8 mouse cellular contexts compared by ENCODE assay signal in the genomic region with DNA sequence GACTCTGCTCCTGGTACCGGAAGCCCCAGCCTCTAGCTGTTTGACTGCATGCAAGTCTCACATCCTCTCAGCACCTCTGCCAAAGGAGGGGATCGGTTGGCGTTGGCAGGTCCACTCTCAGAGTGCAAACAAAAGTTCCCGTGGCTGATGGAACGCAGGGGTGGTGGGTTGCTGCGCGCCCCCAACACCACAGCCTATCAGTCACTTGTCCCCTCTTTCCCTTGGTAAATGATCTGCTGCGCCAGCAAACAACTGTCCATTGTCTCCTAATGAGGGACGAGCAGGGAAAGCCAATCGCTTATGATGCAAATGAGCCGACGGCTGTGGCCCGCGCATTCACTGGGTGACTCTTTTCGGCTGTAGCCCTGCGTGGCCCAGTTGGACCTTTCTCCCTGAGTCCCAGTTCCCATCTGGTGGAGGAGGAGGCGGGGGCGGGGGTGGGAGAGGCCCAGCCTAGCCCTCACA. TPM values are rescaled to one million over a fixed set of nuclear protein-coding genes. Genes with fewer than 3 reads are reported as not detected.
DNase-seq lines count a peak whose midpoint lies in the region; ATAC-seq and TF ChIP-seq lines count a peak whose summit lies in the region.

No protein-coding gene starts in this region.

- H3K27ac ChIP-seq in kidney, embryonic 14.5 days (ENCODE audit: low read depth, low read length), result no peak overlapping the region
- peak overlapping the region; percentile 74 for H3K27ac ChIP-seq in hindbrain, embryonic 15.5 days (replicated peaks)
- peak overlapping the region; percentile 93 for H3K27ac ChIP-seq in midbrain, embryonic 14.5 days (replicated peaks; ENCODE audit: low read depth, low read length)
- no peak overlapping the region for H3K27ac ChIP-seq in thymus, adult 2 months (ENCODE audit: control insufficient read depth, insufficient read depth, low read length)

- peak overlapping the region; percentile 27 for H3K4me2 ChIP-seq in kidney, embryonic 14.5 days (replicated peaks; ENCODE audit: low read depth, low read length)
- peak overlapping the region; percentile 47 for H3K4me2 ChIP-seq in hindbrain, embryonic 15.5 days
- peak overlapping the region; percentile 39 for H3K4me2 ChIP-seq in midbrain, embryonic 14.5 days (ENCODE audit: low read length)

- peak overlapping the region; percentile 11; the same call in 1 of the 2 replicates for H3K4me3 ChIP-seq in kidney, embryonic 14.5 days (ENCODE audit: low read length)
- peak overlapping the region; percentile 11; the same call in 1 of the 2 replicates for H3K4me3 ChIP-seq in hindbrain, embryonic 15.5 days
- H3K4me3 ChIP-seq in midbrain, embryonic 14.5 days (replicated peaks; ENCODE audit: low read depth, low read length), result 0 out of 2 replicates have a peak overlapping the region, but pooled peaks have one; percentile 2
- no peak overlapping the region for H3K4me3 ChIP-seq in thymus, adult 2 months (ENCODE audit: control insufficient read depth, insufficient read depth, low read length)

- H3K9me3 ChIP-seq in kidney, embryonic 14.5 days (ENCODE audit: control insufficient read depth, low read length), result no peaks in the 10 kb centered on the region
- H3K9me3 ChIP-seq in hindbrain, embryonic 15.5 days, result no peaks in the 10 kb centered on the region
- no peaks in the 10 kb centered on the region for H3K9me3 ChIP-seq in midbrain, embryonic 14.5 days (ENCODE audit: control insufficient read depth, low read length)

- DNase-seq in kidney, adult 18-20 months, result no peak
- DNase-seq in brain, embryonic 14.5 days (ENCODE audit: low read depth), result peak; percentile 83
- peak; percentile 72 for DNase-seq in midbrain, embryonic 14.5 days
- DNase-seq in thymus, adult 2 months, result no peak
- DNase-seq in gastrocnemius, adult 8-10 months (ENCODE audit: low spot score in 2 of 2), result no peak
- no peak for DNase-seq in spleen, postnatal 4 days (ENCODE audit: low spot score in 2 of 2)

- H3K9ac ChIP-seq in kidney, embryonic 14.5 days (ENCODE audit: low read depth, low read length), result peak overlapping the region; percentile 38; the same call in 1 of the 2 replicates
- H3K9ac ChIP-seq in hindbrain, embryonic 15.5 days, result no peak overlapping the region
- H3K9ac ChIP-seq in midbrain, embryonic 14.5 days (replicated peaks; ENCODE audit: low read length), result peak overlapping the region; percentile 27

- peaks cover 5% of the 10 kb centered on the region; the same call in 1 of the 2 replicates for H3K4me1 ChIP-seq in kidney, embryonic 14.5 days (ENCODE audit: control insufficient read depth, insufficient read depth, low read length)
- peaks cover 23% of the 10 kb centered on the region for H3K4me1 ChIP-seq in hindbrain, embryonic 15.5 days (replicated peaks)
- H3K4me1 ChIP-seq in midbrain, embryonic 14.5 days (ENCODE audit: control insufficient read depth, insufficient read depth, low read length), result peaks cover 23% of the 10 kb centered on the region
- H3K4me1 ChIP-seq in thymus, adult 2 months (replicated peaks; ENCODE audit: control insufficient read depth, insufficient read depth, low read length), result no peaks in the 10 kb centered on the region

- TF ChIP-seq CTCF in brain, embryonic 14.5 days (IDR thresholded peaks at IDR 0.05; ENCODE audit: borderline replicate concordance, extremely low read depth, insufficient read depth, insufficient read length), result no peak
- TF ChIP-seq CTCF in thymus, adult 2 months (IDR thresholded peaks at IDR 0.05; ENCODE audit: borderline replicate concordance, control insufficient read depth, extremely low read depth, insufficient read depth, low read length, poor library complexity), result no peak

- no peaks in the 10 kb centered on the region for H3K27me3 ChIP-seq in kidney, embryonic 14.5 days (ENCODE audit: control insufficient read depth, insufficient read depth, low read length)
- no peaks in the 10 kb centered on the region for H3K27me3 ChIP-seq in hindbrain, embryonic 15.5 days
- H3K27me3 ChIP-seq in midbrain, embryonic 14.5 days (ENCODE audit: control insufficient read depth, insufficient read depth, low read length), result no peaks in the 10 kb centered on the region
- no peaks in the 10 kb centered on the region for H3K27me3 ChIP-seq in thymus, adult 2 months (ENCODE audit: control insufficient read depth, insufficient read depth, low read length)

- ATAC-seq in kidney, embryonic 14.5 days (ENCODE audit: low FRiP score, low TSS enrichment), result 0 out of 2 replicates have a peak, but pooled peaks have one; percentile 39
- peak; percentile 50 for ATAC-seq in hindbrain, embryonic 15.5 days (ENCODE audit: low FRiP score, low read depth)
- peak; percentile 32; the same call in 1 of the 2 replicates for ATAC-seq in midbrain, embryonic 14.5 days (ENCODE audit: low FRiP score, low TSS enrichment)

- no peaks in the 10 kb centered on the region for H3K36me3 ChIP-seq in kidney, embryonic 14.5 days (ENCODE audit: control insufficient read depth, insufficient read depth, low read length)
- no peaks in the 10 kb centered on the region for H3K36me3 ChIP-seq in hindbrain, embryonic 15.5 days
- no peaks in the 10 kb centered on the region for H3K36me3 ChIP-seq in midbrain, embryonic 14.5 days (ENCODE audit: control insufficient read depth, insufficient read depth, low read length)
- no peaks in the 10 kb centered on the region for H3K36me3 ChIP-seq in thymus, adult 2 months (ENCODE audit: control insufficient read depth, insufficient read depth, low read length)

- WGBS in kidney, embryonic 14.5 days, result 5% methylated on average over 18 of the region's 18 CpGs
- 5% methylated on average over 18 of the region's 18 CpGs for WGBS in hindbrain, embryonic 15.5 days
- WGBS in midbrain, embryonic 14.5 days, result 3% methylated on average over 18 of the region's 18 CpGs
- WGBS in thymus, adult 2 months, result 59% methylated on average over 18 of the region's 18 CpGs

- TF ChIP-seq POLR2A in brain, embryonic 14.5 days (IDR thresholded peaks at IDR 0.05; ENCODE audit: borderline replicate concordance, extremely low read depth, insufficient read depth, insufficient read length, poor library complexity, severe bottlenecking), result no peak
- TF ChIP-seq POLR2A in thymus, adult 2 months (IDR thresholded peaks at IDR 0.05; ENCODE audit: control insufficient read depth, extremely low read depth, insufficient read depth, low read length, poor library complexity), result no peak

RNA-seq across cellular contexts. Expression of gene Vat1, which starts 13.2 kb away (rescaled TPM):
- 25.0 and 28.4 TPM in 2 replicates for polyA plus RNA-seq in kidney, embryonic 14.5 days (2014; fragmentation: Nextera tagmentation; extraction: Ambion mirVana)
- 169 and 204 TPM in 2 replicates for polyA plus RNA-seq in brain, embryonic 14.5 days (2012; rRNA removed)
- polyA plus RNA-seq in hindbrain, embryonic 15.5 days (2015; fragmentation: Nextera tagmentation; extraction: Ambion mirVana), result 123 and 135 TPM in 2 replicates
- 99.9 and 129 TPM in 2 replicates for polyA plus RNA-seq in midbrain, embryonic 14.5 days (2014; fragmentation: Nextera tagmentation; extraction: Ambion mirVana)
- 67.9 and 73.6 TPM in 2 replicates for polyA plus RNA-seq in thymus, adult 2 months (2012; rRNA removed)
- total RNA-seq in gastrocnemius, adult 8-10 months (2022), result 10 to 100 TPM in 2 of 4 experiments, 1 to 10 TPM in 2; 7.9 to 14.0 (median 9.8) TPM

RNA-seq across cellular contexts. Expression of gene Rnd2, which starts 14.4 kb away (rescaled TPM):
- 7.0 and 10.8 TPM in 2 replicates for polyA plus RNA-seq in kidney, embryonic 14.5 days (2014; fragmentation: Nextera tagmentation; extraction: Ambion mirVana)
- 139 and 205 TPM in 2 replicates for polyA plus RNA-seq in brain, embryonic 14.5 days (2012; rRNA removed)
- polyA plus RNA-seq in hindbrain, embryonic 15.5 days (2015; fragmentation: Nextera tagmentation; extraction: Ambion mirVana), result 85.3 and 86.0 TPM in 2 replicates
- polyA plus RNA-seq in midbrain, embryonic 14.5 days (2014; fragmentation: Nextera tagmentation; extraction: Ambion mirVana), result 58.6 and 72.6 TPM in 2 replicates
- 3.5 and 4.3 TPM in 2 replicates for polyA plus RNA-seq in thymus, adult 2 months (2012; rRNA removed)
- 1 to 10 TPM; 2.4 to 3.9 (median 3.5) TPM for total RNA-seq in gastrocnemius, adult 8-10 months (2022)

RNA-seq across cellular contexts. Expression of gene Ifi35, which starts 31.0 kb away (rescaled TPM):
- polyA plus RNA-seq in kidney, embryonic 14.5 days (2014; fragmentation: Nextera tagmentation; extraction: Ambion mirVana), result 9.6 and 10.4 TPM in 2 replicates
- 2.6 and 3.2 TPM in 2 replicates for polyA plus RNA-seq in brain, embryonic 14.5 days (2012; rRNA removed)
- polyA plus RNA-seq in hindbrain, embryonic 15.5 days (2015; fragmentation: Nextera tagmentation; extraction: Ambion mirVana), result 4.3 and 5.2 TPM in 2 replicates
- polyA plus RNA-seq in midbrain, embryonic 14.5 days (2014; fragmentation: Nextera tagmentation; extraction: Ambion mirVana), result 1.5 and 5.9 TPM in 2 replicates
- polyA plus RNA-seq in thymus, adult 2 months (2012; rRNA removed), result 63.6 and 83.6 TPM in 2 replicates
- 1 to 10 TPM; 7.4 to 9.7 (median 8.7) TPM for total RNA-seq in gastrocnemius, adult 8-10 months (2022)

RNA-seq across cellular contexts. Expression of gene Rpl27, which starts 37.1 kb away (rescaled TPM):
- polyA plus RNA-seq in kidney, embryonic 14.5 days (2014; fragmentation: Nextera tagmentation; extraction: Ambion mirVana), result 430 and 578 TPM in 2 replicates
- polyA plus RNA-seq in brain, embryonic 14.5 days (2012; rRNA removed), result 836 and 1,059 TPM in 2 replicates
- polyA plus RNA-seq in hindbrain, embryonic 15.5 days (2015; fragmentation: Nextera tagmentation; extraction: Ambion mirVana), result 228 and 230 TPM in 2 replicates
- 301 and 329 TPM in 2 replicates for polyA plus RNA-seq in midbrain, embryonic 14.5 days (2014; fragmentation: Nextera tagmentation; extraction: Ambion mirVana)
- 666 and 730 TPM in 2 replicates for polyA plus RNA-seq in thymus, adult 2 months (2012; rRNA removed)
- 10 to 100 TPM; 20.8 to 47.8 (median 31.7) TPM for total RNA-seq in gastrocnemius, adult 8-10 months (2022)

RNA-seq across cellular contexts. Expression of gene Ptges3l, which starts 54.1 kb away (rescaled TPM):
- 8.9 and 10.3 TPM in 2 replicates for polyA plus RNA-seq in kidney, embryonic 14.5 days (2014; fragmentation: Nextera tagmentation; extraction: Ambion mirVana)
- polyA plus RNA-seq in brain, embryonic 14.5 days (2012; rRNA removed), result 1.9 and 2.6 TPM in 2 replicates
- polyA plus RNA-seq in hindbrain, embryonic 15.5 days (2015; fragmentation: Nextera tagmentation; extraction: Ambion mirVana), result 3.0 and 4.0 TPM in 2 replicates
- 1.1 TPM in 2 replicates for polyA plus RNA-seq in midbrain, embryonic 14.5 days (2014; fragmentation: Nextera tagmentation; extraction: Ambion mirVana)
- 1.3 and 3.1 TPM in 2 replicates for polyA plus RNA-seq in thymus, adult 2 months (2012; rRNA removed)
- total RNA-seq in gastrocnemius, adult 8-10 months (2022), result 10 to 100 TPM; 82.1 to 86.1 (median 84.0) TPM

Comparison
In these comparisons a context has a peak if more than half of its experiments do, and no peak if none do; other contexts are left out.
1. H3K27ac ChIP-seq: peak in hindbrain, embryonic 15.5 days (single experiment) and midbrain, embryonic 14.5 days (single experiment); none in kidney, embryonic 14.5 days (single experiment) and thymus, adult 2 months (single experiment).
2. DNase-seq: peak in brain, embryonic 14.5 days (single experiment) and midbrain, embryonic 14.5 days (single experiment); none in kidney, adult 18-20 months (single experiment), thymus, adult 2 months (single experiment), gastrocnemius, adult 8-10 months (0 of 2) and spleen, postnatal 4 days (0 of 2).
3. Peak in every context shown above with its lines, with median percentiles within 50 percentile points of each other: ATAC-seq and H3K4me2 ChIP-seq.